Mouse (Mus musculus) gastrocnemius, postnatal 36 days (tissue): ENCODE measurements around the gene St3gal2. TPM values are rescaled to one million over a fixed set of nuclear protein-coding genes. Genes with fewer than 3 reads are reported as not detected.
"Not testable (repeated sequence)": the region's sequence is repeated elsewhere in the genome, so short reads cannot be mapped to it uniquely, and the experiment has no call there.

Experiments
- DNase-seq, 2 experiments: peaks; one replicate each; pipeline ENCODE4 v3.0.0; 2022
- intact Hi-C: fragments of 180-260 bp; cut with DNase I; formaldehyde crosslinking; loops from one replicate; pipeline ENCODE4 v1.15.1; 2025
- total RNA-seq, 2 experiments: library from RNA; stranded (reverse); gene quantifications; 2 replicates each; pipeline ENCODE4 v1.2.3; 2021

The St3gal2 gene
- total RNA-seq, 2 experiments from 2014 or later, result 47.1 to 48.8 TPM

GRCm38 (mm10) chr8:110906682-110907081, 13.0 kb upstream of the St3gal2 start:
- intact Hi-C loops, result loop anchor here (5.0 kb wide), 1 partner anchor 61 kb away; no protein-coding TSS in a partner anchor
- no peak for DNase-seq

DNA sequence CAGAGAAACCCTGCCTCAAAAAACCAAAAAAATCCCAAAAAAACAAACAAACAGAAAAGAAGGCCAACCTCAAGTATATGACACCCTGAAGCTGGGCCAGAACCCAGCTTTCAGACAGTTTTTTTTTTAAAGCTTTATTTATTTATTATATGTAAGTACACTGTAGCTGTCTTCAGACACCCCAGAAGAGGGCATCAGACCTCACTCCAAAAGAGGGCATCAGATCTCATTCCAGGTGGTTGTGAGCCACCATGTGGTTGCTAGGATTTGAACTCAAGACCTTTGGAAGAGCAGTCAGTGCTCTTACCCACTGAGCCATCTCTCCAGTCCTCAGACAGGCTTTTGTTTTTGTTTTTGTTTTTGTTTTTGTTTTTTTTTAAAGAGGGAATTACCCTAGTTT, 9.9 kb upstream of the St3gal2 start:
- intact Hi-C loops, result loop anchor here (5.0 kb wide), 1 partner anchor 57 kb away; no protein-coding TSS in a partner anchor
- not testable (repeated sequence) for DNase-seq

DNA sequence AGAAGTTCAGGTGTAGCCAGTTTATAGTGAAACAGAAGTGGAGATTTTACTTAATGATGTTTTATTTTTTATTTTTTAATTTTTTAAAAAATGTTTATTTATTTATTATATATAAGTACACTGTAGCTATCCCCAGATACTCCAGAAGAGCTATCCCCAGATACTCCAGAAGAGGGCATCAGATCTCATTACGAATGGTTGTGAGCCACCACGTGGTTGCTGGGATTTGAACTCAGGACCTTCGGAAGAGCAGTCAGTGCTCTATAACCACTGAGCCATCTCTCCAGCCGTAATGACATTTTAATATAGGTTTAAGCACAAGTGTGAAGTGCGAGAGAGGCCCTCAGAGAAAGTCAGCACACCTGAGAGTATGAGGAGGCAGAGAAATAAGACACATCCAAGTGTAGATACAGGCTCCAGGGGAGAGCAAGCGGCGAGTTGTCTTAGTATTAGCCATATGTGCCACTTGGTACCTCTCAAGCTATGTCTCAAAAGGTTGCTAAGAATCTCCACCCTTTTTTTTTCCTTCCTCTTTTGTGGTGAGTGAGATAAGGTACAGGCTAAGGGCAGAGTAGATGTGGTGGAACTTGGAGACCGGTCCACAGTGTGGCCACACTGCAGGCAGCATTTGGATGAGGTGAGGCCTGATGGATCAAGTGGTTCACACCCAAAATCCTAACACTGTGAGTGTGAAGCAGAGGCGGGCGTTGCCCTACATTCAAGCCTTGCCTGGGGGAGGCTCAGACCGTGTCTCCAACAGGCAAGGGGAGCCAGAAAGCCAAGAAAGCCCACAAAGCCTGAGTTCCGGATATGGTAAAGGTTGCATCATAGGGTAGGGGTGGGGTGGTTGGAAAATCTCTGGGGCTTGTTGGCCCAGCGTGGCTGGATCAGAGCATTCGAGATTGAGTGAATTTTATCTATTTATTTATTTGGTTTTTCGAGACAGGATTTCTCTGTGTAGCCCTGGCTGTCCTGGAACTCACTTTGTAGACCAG, 7.8 kb upstream of the St3gal2 start:
- intact Hi-C loops, result no loop called here
- DNase-seq, result no peak

DNA sequence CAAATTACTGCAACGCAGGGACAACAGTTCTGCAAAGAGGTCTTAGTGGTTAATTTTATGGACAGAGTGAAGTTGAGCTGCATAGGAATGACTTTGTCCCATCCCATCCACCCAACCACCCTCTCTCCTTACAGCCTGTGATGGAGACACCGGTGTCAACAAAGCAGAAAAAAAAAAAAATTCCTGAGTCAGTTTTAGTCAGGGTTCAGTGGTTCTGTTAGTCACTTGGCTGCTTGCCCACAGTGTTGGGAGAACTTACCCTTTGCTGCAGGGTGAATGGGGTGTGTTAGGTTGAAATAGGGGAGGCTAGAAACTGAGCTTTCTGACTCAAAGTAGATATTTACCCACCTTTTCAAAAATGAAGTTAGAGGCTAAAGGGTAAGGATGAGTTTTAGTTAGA, 2.3 kb upstream of the St3gal2 start:
- intact Hi-C loops, result no loop called here
- no peak for DNase-seq

DNA sequence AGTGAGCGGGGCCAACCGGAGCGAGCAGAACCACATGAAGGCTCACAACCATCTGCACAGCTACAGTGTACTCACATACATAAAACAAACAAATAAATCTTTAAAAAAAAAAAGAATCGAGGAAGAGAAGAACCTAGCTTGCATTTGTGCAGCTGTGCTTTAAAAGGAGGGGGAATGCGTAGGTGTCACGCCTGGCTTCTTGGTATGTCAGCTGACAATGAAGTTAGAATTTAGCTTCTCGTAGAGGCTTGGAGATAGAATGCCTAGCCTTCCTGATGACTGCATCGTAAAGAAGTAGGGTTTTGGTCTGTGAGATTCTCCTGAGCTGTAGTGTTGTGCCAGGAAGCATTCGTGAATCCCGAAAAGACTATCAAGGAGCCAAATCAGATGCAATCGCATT, 1.7 kb upstream of the St3gal2 start:
- intact Hi-C loops, result no loop called here
- DNase-seq, result no peak

DNA sequence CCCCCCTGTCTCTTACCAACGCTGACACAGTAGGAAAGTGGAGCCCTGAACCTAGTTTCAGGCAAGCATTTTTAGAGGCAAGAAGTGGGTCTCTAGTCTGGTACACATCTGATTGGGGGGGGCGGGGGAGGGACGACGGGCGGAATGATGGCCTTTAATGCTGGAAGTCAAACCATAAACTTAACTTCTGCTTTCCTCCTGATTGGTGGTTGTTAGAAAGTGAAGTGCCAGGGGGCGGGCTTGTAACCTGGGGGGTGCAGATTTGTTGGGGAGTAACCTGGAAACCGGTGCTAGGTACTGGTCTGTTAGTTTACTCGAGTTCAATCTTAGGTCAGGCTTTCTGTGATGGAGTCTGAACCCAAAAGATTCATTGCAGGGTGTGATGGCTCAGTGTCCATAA, 1.3 kb upstream of the St3gal2 start:
- intact Hi-C loops, result no loop called here
- DNase-seq, result no peak

- intact Hi-C loops, result loop anchor here (2.0 kb wide), 1 partner anchor 17 kb away; no protein-coding TSS in a partner anchor
- DNase-seq, result peak in 1 of 2 experiments; percentile 59
Measured at GRCm38 (mm10) chr8:110920032-110920772, 480 bp downstream of the St3gal2 start.

DNA sequence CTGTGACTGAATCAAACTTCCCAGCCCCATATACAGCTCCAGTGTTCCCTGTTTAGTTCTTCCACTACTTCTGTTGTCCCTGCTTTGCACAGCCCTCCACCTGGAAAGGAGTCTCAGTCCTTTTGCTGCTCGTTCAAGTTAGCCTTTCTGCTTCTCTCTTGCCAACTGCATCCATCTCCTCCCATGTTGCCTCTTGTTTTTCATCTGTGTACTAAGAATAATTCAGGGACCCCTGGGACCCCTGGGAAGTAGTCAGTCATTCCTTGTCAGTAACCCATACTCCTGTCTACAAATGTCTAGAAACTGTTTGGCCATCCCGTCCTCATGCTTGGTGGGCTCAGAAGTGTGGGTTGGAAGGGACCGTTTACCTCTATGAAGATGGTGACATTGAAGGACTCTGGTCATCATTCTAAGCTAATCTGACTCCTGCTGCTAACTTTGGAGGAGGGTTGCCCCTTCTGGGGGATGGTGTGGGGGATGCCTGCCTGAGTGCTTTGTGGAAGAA, 1.1 kb downstream of the St3gal2 start:
- intact Hi-C loops, result loop anchor here (2.0 kb wide), 1 partner anchor 16 kb away; no protein-coding TSS in a partner anchor
- no peak for DNase-seq

DNA sequence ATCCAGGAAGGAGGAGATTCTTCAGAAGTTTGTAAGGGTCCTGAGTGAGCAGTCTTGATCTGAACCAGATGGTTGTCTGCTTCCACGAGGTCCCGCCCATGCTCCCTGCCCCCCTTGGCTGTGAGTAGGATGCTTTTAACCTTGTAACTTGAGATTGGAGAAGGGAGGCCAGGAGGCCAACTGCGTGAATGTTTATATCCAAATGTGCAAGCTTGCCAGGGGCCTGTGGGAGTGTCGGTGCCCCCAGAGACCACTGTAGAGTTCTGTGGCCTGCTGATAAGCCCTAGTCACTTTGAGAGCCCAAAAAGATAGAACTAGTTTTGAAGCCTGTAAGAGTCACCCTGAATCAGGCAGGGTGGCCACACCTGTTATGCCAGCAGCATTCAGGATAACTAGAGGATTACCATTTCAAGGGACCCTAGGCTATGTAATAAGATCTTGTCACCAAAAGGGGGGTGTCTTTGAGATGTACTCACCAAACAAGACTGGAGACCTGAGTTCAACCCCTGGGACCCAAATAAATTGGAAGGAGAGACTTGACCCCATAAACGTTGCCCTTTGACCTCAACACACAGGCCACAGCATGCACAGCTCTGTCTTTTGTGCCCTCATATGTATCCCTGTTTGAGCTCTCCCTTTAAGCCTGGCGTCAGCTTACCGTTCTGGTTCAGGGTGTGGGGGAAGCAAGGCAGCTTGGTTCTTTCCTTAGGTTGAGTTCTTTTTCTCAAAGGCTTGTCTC, 1.9 kb downstream of the St3gal2 start:
- DNase-seq, result peak; percentile 53 to 54
- intact Hi-C loops, result loop anchor here (2.0 kb wide), 1 partner anchor 15 kb away; no protein-coding TSS in a partner anchor

DNA sequence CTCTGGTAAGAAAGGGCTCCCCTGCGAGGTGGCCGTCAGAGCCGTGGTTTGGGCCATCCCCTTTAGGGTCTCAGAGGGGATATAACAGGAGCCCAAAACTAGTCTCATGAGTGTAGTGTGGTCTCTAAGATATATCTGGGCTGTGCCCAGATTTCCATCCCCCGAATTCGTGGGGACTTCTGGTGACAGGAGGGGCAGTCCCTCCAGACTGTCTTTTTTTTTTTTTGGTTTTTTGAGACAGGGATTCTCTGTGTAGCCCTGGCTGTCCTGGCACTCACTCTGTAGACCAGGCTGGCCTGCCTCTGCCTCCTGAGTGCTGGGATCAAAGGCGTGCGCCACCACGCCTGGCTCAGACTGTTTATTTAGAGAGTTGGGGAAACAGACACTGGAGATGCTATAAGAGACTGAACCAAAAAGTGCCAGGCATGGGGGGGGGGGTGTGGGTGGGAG, 6.0 kb downstream of the St3gal2 start:
- intact Hi-C loops, result no loop called here
- no peak for DNase-seq

- DNase-seq, result no peak
- intact Hi-C loops, result no loop called here
Measured at GRCm38 (mm10) chr8:110926690-110927089, 7.0 kb downstream of the St3gal2 start.

DNA sequence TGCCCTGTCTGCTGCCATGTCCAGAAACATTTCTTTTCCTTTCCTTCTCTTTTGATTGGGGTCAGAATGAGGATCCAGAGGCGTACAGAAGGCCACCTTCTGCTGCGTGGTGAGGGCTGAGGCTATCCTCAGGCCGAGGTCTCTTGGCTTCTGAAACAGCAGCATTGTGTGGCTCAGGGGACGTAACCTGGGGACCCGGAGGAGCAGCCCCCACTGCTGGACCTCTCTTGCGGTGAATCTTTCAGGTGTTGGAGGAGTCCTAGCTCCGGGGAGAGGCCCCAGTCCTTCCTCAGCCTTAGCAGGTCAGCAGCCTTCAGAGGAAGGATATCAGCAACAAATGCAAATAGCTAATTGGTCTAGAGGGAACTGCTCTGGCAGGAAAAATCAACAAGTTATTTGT, 8.7 kb downstream of the St3gal2 start:
- intact Hi-C loops, result no loop called here
- DNase-seq, result no peak

GRCm38 (mm10) chr8:110929066-110929465, 9.3 kb downstream of the St3gal2 start:
- intact Hi-C loops, result no loop called here
- no peak for DNase-seq

- intact Hi-C loops, DNase-seq: not testable (repeated sequence)
Measured at GRCm38 (mm10) chr8:110929672-110930071, 9.9 kb downstream of the St3gal2 start.

DNA sequence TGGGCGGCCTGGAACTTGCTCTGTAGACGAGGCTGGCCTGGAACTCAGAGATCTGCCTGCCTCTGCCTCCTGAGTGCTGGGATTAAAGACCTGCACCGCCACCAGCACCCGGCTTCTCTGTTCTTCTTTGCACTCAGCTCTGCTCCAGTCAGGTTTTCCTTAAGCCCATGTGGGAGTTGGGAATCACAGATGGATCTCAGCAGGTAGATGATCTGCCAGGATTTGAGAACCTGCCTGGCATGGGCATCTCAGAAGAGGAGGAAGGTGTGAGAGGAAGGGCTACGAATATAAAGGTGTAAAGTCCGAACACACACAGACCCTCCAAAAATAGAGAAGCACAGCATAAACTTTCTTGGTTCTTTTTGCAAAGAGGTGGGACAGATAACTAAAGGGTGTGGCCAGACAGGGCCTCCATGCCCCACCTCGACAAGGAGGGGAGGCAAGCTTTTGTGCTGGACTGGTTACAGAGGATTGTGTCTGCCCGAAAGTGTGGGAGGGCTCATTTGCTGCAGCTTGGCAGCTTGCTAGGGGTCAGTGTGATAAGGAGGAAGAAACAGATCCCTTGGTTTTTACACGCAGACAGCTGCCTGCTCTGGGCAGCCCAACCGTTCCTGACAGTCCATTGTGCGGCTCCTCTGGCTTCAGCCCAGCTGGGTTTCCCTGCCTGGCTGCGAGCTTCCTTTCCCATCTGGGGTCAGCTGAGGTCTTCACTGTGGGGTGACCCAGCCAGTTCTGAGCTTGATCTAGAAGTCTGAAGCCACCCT, 11.6 kb downstream of the St3gal2 start:
- intact Hi-C loops, result no loop called here
- DNase-seq, result peak; percentile 65 to 69

DNA sequence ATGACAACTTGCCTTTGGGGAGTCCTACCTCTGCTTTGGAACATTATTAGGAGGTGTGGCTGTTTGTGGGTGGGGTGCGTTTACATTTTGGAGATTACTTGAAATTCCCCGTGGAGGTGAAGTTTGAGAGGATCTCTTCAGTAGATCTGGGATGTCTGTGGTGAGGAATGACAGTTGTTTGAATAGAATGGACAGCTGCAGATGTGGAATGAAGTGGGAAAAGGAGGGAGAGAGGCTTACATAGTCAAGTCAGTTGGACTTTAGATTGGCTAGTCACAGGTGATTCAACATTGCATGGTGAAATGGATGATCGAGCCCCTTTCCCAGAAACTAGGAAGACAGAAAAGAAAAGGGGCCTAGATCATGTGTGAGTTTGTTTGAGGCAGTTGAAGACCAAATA, 12.7 kb downstream of the St3gal2 start:
- intact Hi-C loops, result no loop called here
- no peak for DNase-seq

- intact Hi-C loops, result no loop called here
- no peak for DNase-seq
Measured at GRCm38 (mm10) chr8:110933272-110933671, 13.6 kb downstream of the St3gal2 start.

DNA sequence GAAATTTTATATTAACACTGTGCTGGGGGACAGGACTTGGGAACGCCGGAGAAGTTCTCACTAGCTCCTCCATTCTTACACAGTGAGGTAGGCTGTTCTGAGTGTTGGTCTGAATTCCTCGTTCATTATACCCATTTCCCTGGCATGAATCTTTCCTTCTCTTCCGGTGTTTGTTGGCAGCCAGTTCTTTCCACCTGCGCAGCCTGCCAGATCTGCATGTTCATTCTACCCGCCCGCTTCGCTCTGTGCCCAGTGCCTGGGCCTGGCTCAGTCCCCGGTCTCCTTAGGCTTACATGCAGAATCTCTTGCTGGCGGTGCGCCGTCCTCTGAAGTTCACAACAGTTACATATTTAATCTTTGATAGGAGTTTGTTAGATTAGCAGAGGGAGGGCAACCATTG, 16.5 kb downstream of the St3gal2 start:
- intact Hi-C loops, result loop anchor here (2.0 kb wide), 1 partner anchor 15 kb away; no protein-coding TSS in a partner anchor
- DNase-seq, result peak in 1 of 2 experiments; percentile 52

- intact Hi-C loops, result no loop called here
Measured at GRCm38 (mm10) chr8:110938882-110939589, 19.3 kb downstream of the St3gal2 start.

More at GRCm38 (mm10) chr8:110938882-110939589, 19.3 kb downstream of the St3gal2 start:
- DNase-seq, result peak; percentile 36 to 46
